18 mouse cellular contexts compared by ENCODE assay signal in the genomic region with DNA sequence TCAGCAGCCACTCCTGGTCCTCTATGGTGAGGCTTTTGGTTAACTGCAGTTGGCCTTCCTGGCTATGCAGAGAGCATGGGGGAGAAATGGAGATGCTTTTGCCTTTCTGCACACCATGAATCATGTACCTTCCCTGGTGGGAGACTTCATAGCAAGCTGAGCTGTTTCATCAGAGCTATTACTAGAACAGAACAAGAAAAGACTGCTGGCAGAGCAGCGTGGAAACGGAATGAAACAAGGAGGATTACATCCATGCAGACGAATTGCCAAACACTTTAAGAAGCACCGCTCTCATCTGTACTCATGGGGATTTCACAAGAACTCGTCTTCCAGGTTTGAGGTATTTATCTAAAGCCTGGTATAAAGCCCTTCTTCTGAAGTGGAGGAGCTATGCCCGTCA.
A peak's percentile ranks its signal among the peaks of the same experiment; 100 is the strongest.
DNase-seq lines count a peak whose midpoint lies in the region.
"Had no signal": no experiment of that assay in that cellular context is flagged by ENCODE, and none has a peak within 500 bp of the region (broad histone marks: within the 10 kb centered on the region; RNA-seq: fewer than 3 reads in every experiment).

No protein-coding gene starts in this region.

- peak; percentile 4 to 8 for DNase-seq in left cerebral cortex, adult 18-20 months (ENCODE audit: low spot score in 2 of 2)
- DNase-seq in left cerebral cortex, adult 11 months (ENCODE audit: low spot score), result no peak
- peak; percentile 19 for DNase-seq in right cerebral cortex, adult 18-20 months
- DNase-seq in right cerebral cortex, postnatal 4 days, result no peak
- DNase-seq in fat pad, adult 2 months (ENCODE audit: extremely low read depth, low read depth, low spot score), result peak; percentile 4
- DNase-seq in right cerebral cortex, postnatal 25 days, result peak; percentile 9
- no peak for DNase-seq in cerebellum, postnatal 10 days
- no peak for DNase-seq in layer of hippocampus, adult 18-20 months (ENCODE audit: low spot score in 2 of 2)
- DNase-seq: adrenal gland, postnatal 14 days; cerebellum, adult 18-20 months; cerebellum, postnatal 14 days; gastrocnemius, postnatal 14 days; heart, postnatal 36 days; kidney, adult 2 months; kidney, postnatal 4 days; liver; lung, adult 2 months; lung, postnatal 10 days had no signal

Comparison
In these comparisons a context has a peak if more than half of its experiments do, and no peak if none do; other contexts are left out.
1. DNase-seq: peak in left cerebral cortex, adult 18-20 months (2 of 2), right cerebral cortex, adult 18-20 months (single experiment), fat pad, adult 2 months (single experiment) and right cerebral cortex, postnatal 25 days (single experiment); none in left cerebral cortex, adult 11 months (single experiment), right cerebral cortex, postnatal 4 days (single experiment), cerebellum, postnatal 10 days (0 of 2) and layer of hippocampus, adult 18-20 months (0 of 2).